Mouse (Mus musculus): ENCODE measurements around the gene Sstr3.

DNA sequence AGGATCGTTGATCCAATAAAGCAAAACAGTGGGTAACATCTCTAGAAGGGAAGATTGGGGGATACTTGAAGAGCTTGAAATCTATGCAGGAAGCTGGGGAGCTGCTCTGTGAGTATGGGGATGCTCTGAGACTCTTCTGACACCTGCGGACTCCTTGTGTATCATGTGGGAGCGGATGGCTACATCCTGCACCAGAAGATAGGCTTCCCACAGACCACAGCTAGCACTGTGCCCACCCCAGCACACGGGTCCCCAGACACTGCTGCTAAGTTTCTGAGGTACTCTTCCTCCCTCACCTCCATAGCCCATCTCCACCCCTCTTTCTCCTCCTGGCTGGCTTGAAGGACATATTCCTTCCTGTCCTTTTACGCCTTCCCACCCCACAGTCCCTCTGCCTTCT lies 25.7 kb upstream of the Sstr3 start:
- TF ChIP-seq CTCF (IDR thresholded peaks at IDR 0.05; ENCODE audit: low read depth) (no peak), EP300 (optimal IDR thresholded peaks at IDR 0.05) (no peak)
